Mouse (Mus musculus): ENCODE measurements around the gene Lingo1.

Gene Lingo1

DNA sequence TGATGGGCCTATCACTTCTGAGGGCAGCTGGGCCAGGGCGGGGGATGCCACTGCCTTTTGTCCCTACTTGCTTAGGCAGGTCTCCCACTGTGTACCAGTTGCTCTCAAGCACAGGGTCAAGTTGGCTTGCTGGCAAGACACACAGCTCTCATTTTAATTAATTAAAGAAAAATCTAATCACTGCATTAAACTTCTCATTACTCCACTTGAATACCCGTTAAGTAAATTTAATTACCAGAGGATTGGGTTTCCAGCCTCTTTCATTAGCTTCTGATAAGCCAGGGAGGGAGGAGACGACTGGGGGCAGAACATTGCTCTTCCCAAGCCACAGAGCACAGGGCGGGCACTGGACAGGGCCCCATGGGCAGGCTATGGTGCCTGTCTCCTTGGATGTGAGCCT is 113.4 kb downstream of the Lingo1 start:
- in situ Hi-C loops (cut with MboI, MseI) = no loop called here

DNA sequence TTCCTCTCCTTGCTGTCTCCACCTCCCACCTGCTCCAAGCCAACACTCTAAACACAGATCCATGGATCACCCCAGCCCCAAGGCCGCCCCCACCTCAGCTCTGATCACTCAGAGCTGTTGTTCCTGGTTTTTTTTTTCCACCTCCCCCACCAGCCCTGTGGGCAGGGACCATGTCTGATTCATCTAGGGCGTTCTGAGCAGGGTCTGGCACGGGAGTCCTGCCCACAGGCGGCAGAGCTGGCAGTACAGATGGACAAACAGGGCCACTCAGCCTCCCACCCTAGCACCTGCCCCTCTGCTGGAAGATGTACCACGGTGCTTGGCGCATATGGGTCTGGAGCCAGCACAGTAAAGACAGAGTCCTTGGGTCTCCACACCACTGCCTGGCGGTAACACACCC is 114.3 kb downstream of the Lingo1 start:
- in situ Hi-C loops (cut with MboI, MseI) = no loop called here

DNA sequence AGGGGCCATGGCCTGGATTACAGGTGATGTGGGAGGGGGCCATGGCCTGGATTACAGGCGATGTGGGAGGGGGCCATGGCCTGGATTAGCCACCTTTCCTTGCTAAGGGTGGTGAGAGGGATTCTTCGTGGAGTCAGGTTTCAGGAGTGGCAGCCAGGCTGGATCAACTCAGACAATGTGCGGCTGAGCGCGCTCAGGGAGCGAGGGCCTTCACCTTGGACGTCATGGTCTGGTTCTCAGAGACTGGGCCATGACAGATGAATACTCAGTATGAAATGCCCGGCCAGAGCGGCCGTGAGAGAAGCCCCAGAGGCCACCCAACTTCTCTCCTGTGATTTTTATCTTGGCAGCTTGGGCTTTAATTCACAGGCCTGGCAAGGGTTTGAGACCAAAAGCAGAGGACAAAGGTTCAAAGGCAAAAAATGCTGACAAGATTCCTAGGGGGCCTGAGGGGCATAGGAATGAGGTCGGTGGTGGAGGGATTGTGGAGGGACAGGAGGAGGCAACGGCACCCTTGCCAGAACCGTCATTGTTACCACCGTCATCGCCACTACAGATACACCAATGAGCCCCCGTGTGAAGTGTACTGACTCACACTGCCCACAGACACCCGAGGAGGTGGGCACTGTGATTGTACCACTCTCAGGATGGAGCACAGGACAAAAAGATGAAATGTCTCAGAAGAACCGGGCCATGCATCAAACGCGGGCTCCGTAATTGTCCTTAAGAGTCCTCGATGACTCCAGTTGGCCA is 117.2 kb downstream of the Lingo1 start:
- in situ Hi-C loops (cut with MboI, MseI) = loop anchor here in 1 of 2 experiments (10.0 kb wide), 1 partner anchor 906 kb away; the partner anchor contains the start of gene Ulk3

DNA sequence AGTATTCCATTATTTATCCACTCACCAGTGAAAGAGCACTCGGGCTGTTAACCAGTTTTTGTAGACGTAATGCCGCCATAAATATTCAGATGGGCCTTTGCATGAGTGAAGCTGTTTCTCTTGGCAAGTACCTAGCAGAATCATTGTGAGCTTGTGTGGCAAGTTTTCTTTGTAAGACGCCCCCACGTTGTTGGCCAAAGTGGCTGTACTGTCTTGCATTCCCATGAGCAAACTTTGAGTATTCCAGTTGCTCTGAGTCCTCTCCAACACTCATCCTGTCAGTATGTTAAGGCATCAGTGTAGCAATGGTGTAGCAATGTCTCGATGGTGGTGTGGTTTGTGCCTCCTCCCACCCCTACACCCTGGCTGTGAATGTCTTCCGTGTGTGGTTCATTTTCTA is 120.6 kb downstream of the Lingo1 start:
- in situ Hi-C loops (cut with MboI, MseI) = loop anchor here in 1 of 2 experiments (10.0 kb wide), 1 partner anchor 909 kb away; the partner anchor contains the start of gene Ulk3

DNA sequence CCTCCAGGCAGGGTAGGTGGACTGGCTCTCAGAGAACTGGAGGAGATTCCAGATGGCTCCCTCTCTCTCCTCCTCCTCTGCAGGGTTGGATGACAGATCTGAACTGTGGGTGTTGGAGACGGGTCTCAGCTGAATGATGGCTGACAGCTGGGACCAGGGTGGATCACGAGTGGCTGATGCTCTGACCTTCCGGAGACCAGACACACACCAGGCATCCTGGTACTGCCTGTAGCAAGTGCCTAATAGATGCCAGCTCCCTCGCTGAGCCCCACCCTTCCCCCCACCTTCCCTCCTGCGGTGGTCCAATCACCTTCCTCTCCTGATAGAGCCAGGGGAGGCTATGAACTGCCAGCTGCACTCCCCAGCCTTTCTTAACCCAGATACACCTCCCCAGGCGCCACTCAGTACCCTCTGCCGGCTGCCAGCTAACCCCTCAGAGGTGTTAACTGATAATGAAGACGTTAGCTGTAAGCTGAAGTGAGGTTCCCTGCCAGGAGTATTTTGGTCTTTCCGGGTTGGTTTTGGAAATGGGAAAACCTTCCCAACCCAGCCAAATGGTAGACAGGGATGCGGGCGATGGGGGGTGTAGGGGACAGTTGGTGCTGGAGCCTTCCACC is 126.6 kb downstream of the Lingo1 start:
- in situ Hi-C loops (cut with MboI, MseI) = loop anchor here in 1 of 2 experiments (10.0 kb wide), 1 partner anchor 915 kb away; the partner anchor contains the start of gene Ulk3

DNA sequence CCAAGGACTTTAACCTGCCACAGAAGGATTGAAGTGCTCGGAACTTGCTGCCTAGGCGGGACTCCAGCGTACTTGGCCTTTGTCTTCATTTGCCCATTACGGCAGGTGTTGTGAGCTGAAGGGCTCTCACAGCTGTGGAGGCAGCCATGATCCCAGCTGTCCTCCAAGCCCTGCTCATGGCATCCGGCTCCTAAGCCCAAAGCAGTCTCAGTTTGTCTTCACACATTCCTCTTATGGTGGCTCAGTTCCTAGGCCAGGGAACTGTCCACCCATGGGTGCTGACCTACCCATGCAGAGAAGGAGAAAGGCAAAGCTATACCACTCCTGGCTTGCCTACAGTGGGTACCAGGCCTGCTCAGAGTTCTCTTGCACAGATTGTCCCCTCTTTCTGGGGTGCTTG is 132.1 kb downstream of the Lingo1 start:
- in situ Hi-C loops (cut with MboI, MseI) = no loop called here

DNA sequence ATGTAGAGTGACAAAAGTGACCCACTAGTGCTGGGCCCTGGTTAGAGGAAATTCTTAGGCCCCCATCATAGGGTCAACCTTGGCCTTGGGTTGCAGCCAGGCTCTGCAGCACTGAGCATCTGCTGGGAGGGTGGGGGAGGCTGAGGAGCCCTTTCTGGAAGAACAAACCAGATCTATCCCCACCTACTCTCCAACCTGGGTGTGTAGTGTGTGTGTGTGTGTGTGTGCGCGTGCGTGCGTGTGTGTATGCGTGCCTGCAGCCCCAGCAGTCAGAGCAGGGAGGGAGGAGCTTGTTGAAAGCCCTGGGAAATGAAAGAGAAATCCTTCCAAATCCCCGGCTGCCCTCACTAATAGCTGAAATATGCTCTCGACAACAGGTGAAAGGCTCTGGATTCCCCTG is 133.3 kb downstream of the Lingo1 start:
- in situ Hi-C loops (cut with MboI, MseI) = no loop called here

DNA sequence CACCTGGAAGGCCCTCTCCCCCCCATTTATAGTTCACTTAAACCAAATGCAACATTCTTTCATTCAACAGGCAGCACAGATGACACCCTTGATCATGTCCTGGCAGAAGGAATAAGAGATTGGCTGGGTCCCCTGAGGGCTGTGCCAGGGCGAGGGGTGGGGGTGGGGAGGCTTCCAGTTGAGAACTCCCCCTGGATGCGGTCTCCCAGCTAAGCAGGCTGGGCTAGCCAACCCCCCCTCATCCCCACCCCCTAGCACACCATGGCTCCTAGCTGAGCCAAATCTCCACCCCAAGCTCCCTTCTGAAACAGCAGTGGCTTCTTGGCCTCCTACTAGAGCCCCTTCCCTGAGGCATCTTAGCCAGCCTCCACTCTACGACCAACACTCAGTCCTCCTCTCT is 133.9 kb downstream of the Lingo1 start:
- in situ Hi-C loops (cut with MboI, MseI) = no loop called here

DNA sequence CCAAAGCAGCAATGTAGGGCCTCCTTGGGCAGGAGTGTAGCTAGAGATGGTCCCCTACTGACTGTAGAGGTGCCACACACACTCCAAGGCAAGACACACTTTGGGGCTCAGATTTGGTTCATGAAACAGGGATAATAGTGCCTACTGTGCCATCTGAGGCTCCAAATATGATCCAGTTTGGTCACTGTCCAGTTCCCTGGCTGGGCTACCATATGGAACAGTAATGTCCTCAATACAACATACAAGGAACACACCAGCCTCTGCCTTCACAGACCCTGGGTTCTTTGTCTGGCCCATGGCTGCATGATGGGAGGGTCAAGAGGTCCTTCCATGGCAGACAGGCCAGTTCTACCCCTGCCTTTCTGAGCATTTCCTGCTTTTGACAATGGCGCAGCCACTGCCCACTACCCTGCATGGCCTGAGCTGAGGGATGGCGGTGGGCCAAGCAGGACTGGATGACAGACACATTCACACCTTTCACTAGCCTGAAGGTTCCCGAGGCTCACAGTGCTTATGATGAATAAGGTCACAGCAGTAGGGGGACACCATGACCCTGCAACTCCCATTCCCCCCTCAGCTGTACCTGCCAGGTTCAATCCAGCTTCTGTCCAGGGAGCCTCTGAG is 134.9 kb downstream of the Lingo1 start:
- in situ Hi-C loops (cut with MboI, MseI) = no loop called here

DNA sequence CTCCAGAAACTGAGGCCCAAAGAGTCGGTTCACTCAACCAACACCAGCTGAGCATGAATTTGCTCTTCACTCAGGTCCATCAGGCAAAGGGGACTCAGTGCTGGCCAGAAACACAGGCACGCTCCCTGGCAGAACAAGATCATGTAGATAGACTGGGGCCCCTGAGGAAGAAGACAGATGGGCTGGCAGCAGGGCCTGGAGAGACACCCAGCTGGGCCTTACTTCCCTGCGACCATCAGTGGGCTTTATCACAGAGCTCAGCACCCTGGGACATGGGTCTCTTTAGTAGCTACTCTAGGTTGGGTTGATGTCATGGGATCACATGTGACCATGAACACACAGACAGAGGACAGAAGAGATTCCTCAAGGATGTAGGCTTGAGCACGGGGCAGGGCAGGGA is 137.7 kb downstream of the Lingo1 start:
- in situ Hi-C loops (cut with MboI, MseI) = no loop called here

DNA sequence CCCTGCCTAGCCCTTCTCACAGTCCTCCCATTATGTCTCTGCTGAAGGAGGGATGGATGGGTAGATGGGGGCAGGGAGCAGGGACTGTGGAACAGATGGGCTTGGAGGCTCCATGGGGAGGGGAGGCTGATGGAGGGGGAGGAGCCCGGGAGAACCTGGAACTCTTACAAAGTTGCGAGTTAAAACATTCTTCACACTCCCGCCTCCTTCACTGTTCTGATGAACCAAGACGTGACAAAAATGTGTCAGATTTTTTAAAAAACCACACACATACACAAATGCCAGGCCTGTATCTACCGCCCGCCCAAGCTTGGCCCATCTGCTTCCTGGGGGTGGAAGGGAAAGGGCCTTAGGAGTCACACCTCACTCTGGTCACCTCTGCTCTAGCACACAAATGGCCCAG is 138.3 kb downstream of the Lingo1 start:
- in situ Hi-C loops (cut with MboI, MseI) = no loop called here

DNA sequence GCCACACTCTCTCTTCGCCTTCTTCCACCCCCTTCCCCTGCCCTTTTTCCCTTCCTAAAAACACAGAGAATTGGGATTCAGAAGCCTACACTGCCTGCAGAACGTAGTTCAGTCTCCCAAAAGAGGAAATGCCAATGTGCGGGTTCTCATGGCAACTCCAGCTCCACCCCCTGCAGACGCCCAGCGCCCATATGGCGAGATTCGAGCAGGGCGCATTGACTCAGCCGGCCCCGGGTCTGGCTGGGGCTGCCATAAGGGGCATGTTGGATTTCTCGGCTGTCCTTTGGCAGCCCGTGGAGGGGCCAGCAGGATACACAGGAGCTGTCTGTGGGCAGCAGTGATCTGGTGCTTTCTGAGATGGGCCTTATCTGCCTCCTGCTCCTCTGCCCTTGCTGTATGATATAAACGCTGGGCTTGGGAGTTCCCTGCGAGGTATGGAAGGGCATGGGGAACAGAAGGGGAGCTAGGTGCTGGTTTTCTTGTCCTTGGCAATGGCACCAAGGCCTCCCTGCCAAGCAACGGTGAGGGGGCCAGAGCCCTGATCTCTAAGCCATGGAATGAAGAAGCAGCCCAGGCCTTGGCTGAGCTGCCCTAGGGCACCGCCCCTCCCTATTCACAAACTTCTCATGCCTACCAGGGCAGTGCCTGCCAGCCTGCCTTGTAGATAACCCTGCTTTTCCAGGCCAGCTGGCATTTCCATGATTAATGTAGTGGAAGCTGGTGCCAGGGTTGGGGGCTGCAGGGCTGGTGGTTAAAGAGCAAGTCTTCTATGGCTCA is 139.3 kb downstream of the Lingo1 start:
- in situ Hi-C loops (cut with MboI, MseI) = no loop called here

DNA sequence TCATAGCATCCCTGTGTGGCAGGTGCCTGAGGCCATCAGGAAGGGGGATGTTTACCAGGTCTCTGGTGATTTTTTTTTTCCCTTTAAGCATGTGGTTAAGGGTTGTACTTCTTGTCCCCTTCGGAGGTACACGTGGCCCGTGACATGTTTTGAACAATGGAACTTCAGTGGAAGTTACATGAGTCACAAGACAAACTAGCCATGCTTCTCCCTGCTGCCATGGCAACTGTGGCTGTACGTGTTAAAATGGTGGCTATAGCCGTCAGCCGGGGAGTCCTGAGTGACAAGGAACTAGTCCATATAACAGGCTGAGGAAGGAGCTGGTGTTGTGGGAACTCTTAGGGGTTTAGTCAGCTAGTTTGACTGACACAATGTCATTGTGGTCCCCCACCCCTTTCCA is 141.1 kb downstream of the Lingo1 start:
- in situ Hi-C loops (cut with MboI, MseI) = no loop called here

DNA sequence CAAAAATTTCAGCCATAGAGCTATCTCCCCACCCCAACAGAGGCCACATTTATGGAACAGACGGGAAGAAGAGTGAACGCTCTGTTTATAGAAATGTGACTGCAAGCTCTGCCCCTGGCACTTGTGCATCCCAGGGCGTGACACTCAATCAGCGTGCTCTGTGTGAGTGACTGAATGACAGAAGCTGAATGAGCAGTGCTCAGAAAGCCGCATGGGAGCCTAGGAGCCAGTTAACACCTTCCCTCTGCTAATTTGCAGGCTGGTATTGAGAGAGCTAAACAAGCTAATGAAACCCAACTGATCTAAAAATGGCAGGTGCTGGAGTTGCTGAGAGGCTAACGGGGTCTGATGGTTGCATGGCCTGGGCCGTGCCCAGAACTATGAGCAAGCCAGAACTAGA is 143.7 kb downstream of the Lingo1 start:
- in situ Hi-C loops (cut with MboI, MseI) = no loop called here

DNA sequence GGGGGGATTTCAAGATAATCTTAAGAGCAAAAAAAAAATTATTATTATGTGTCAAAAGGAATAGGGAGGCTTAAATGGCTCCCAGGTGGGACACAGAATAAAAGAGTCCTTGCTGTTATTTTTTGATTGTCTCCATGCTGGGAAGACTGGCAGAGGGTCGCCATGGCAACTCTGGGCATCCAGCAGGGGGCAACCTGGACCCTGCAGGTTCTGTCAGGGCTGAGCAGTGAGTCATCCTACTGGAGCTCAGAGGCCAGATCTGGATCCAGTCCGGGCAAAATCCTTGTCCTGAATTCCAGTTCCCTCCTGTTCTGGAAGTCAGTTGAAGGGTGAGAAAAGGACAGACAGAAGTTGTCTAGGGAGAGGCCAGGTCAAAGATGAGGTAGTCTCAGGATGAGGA is 144.7 kb downstream of the Lingo1 start:
- in situ Hi-C loops (cut with MboI, MseI) = no loop called here

DNA sequence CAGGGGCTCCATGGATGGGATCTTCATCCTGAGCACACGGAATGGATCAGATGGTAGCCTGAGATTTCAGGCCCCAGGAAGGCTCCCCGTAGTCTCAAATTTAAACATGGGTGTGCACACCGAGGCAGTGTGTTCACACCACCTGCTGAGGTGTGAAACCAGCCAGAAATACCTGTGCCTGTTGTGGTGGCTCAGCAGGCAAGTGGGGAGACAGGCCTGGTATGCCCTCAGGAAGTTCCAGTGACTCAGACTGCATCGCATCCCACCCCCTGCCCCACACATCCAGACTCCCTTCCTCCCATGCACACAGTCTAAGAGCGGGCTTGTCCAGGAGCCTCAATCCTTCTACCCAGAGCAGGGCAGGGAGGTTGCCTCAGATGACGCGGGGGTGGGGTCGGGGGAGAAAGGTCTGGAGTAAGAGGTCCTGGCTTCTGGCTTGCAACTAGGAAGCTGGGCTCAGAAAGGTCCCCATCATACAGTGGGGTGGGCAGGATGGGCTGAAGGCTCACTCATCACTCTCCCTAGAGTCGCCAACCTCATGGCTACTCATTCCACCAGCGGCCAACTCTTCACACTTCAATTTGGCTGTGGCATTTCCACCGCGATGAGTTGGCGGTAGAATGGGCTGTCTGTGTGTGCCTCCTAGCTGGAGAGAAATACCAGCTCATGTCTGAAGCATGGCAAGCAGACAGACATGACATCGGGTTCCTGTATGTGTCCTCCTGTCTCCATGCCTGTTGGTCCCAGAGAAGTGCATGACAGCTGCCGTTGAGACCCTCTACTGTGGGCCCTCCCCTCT is 149.8 kb downstream of the Lingo1 start:
- in situ Hi-C loops (cut with MboI, MseI) = no loop called here

DNA sequence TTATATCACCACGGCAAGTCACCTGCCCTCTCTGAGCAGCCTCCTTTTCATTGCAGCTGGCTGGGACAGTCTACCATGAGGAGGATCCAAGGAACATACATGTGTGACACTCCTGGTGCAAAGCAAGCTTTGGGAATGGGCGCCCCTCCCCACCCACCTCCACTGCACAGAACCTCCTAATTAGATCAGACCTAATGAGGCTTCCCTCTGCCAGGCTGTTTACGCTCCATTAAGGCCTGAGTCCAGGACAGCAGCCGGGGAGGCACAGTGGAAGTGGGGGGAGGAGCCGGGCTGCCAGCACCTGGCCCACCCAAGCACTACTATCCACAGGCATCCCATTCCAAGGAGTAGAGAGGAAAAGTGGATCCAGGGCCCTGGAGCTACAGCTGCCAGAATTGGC is 152.8 kb downstream of the Lingo1 start:
- in situ Hi-C loops (cut with MboI, MseI) = no loop called here

DNA sequence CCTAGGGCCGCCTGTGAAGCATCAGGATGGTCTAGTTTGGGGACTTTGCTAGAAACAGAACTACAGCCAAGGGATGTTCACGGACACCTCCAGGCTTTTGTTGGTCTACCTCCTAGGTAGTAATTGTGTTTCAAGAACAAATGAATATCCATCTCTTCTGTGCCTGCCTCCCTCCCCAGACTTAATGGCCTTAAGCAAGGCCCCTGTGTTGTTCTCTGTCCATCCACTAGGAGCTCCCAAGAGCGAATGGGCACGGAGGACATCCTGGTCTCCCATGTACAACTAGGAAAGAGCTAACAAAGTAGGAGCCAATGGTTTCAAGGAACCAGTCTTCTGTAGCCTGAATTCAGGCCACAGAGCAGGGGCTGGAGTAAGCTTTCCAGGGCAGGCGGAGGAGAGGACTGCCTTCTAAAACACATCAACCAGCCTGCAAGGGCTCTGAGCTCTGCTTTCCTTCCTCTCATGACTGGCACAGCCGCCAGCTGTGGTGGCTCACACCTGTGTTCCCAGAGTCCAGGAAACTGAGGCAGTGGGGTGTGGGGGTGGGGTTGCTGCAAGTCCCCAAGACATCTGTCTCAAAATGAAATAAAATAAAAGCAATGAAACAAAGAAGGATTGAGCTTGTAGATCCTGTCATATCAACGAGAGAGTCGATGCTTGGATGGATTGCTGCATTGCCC is 157.9 kb downstream of the Lingo1 start:
- in situ Hi-C loops (cut with MboI, MseI) = loop anchor here in 1 of 2 experiments (10.0 kb wide), 1 partner anchor 424 kb away; no protein-coding TSS in a partner anchor

DNA sequence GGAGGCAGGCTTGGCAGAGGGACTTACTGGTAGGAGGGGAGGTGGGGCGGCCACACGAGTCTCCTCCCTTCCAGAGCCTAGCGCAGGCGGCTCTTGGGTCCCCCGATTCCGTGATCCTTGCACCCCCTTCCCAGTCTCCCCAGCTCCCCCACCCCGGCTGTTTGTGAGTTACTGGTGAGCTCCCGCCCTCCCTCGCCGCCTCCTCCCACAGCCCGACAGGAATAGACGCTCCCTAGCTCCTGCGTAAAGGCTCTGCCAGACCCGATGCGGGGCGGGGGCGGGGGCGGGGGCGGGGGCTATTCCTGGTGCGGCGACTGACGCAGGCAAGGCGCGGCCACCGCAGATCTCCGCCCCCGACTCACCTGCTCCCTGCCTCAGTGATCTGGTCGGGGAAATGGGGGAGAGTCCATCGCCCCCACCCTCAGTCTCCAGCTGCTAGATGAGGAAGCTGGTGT is 158.8 kb downstream of the Lingo1 start:
- in situ Hi-C loops (cut with MboI, MseI) = loop anchor here in 1 of 2 experiments (10.0 kb wide), 1 partner anchor 423 kb away; no protein-coding TSS in a partner anchor

DNA sequence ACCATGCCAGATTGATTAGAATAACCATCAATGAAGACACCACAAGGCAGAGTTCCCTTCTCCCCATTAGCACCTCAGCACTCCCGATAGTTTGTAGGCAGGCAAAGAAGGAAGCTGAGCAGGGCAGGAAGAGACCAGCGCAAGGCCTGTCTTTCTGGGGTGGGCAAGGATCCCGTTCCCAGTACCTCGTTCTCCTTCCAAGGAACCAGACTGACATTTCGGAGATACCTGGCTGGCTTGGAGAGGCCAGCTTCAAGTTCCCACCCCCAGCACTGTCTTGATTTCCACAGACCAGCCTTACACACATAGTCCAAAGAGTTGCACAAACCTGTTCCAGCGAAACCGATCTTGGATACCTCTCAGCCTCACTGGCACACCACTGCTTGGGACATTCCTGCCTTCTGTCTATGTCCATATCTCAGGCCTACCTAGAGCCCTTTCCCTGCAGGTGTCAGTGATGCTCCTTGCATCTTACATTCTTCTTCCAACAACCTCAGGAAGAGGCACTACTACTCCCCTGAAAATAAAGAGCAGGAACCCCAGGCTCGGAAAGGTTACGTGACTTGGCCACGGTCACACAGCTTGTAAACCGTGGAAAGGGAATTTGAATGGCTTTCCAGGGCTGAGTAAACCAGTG is 159.4 kb downstream of the Lingo1 start:
- in situ Hi-C loops (cut with MboI, MseI) = loop anchor here in 1 of 2 experiments (10.0 kb wide), 1 partner anchor 422 kb away; no protein-coding TSS in a partner anchor

Data from T-helper 17 cell (primary cell).